Mouse (Mus musculus) MEL (cell line): ENCODE results near the gene Nphp4.

Experiments
- CHD2 ChIP-seq: IDR thresholded peaks from 2 replicates; pipeline ENCODE4 v1.6.1; 2011; ENCODE audit warnings: low read length, improper control_type of control experiment
- CTCF ChIP-seq, 3 experiments: IDR thresholded peaks in 2 of 3; conservative IDR thresholded peaks in 1 of 3; 2 replicates each; pipeline ENCODE4 v1.5.1; 2011 to 2012; ENCODE audit warnings: low read length in 3 of 3, low read depth in 2 of 3, mild to moderate bottlenecking in 2 of 3, improper control_type of control experiment in 1 of 3, inconsistent platforms in 1 of 3, mixed read lengths in 1 of 3, moderate library complexity in 1 of 3; ENCODE audit not compliant: control insufficient read depth in 1 of 3, insufficient read depth in 1 of 3, poor library complexity in 1 of 3, severe bottlenecking in 1 of 3
- EP300 ChIP-seq, 2 experiments: IDR thresholded peaks; 2 replicates each; pipeline ENCODE4 v1.6.1; 2011; ENCODE audit warnings: improper control_type of control experiment in 2 of 2, low read length in 2 of 2, low read depth in 1 of 2, mild to moderate bottlenecking in 1 of 2
- MAFK ChIP-seq: IDR thresholded peaks from 2 replicates; pipeline ENCODE4 v1.6.1; 2011; ENCODE audit warnings: low read depth, mild to moderate bottlenecking, low read length, improper control_type of control experiment, borderline replicate concordance
- MAX ChIP-seq: IDR thresholded peaks from 2 replicates; pipeline ENCODE4 v1.6.1; 2011; ENCODE audit warnings: low read length, improper control_type of control experiment
- MEF2A ChIP-seq: IDR thresholded peaks from 2 replicates; pipeline ENCODE4 v1.6.1; 2014; ENCODE audit warnings: low read depth, mild to moderate bottlenecking, inconsistent platforms, low read length, improper control_type of control experiment; ENCODE audit not compliant: poor library complexity, insufficient replicate concordance, severe bottlenecking; ENCODE audit errors: extremely low read depth
- POLR2A ChIP-seq, 2 experiments: IDR thresholded peaks; 2 replicates each; pipeline ENCODE4 v1.6.1; 2011 to 2012; ENCODE audit warnings: low read length in 2 of 2, mild to moderate bottlenecking in 2 of 2, control low read depth in 1 of 2, improper control_type of control experiment in 1 of 2, low read depth in 1 of 2, moderate library complexity in 1 of 2; ENCODE audit not compliant: control insufficient read depth in 1 of 2, insufficient read depth in 1 of 2, poor library complexity in 1 of 2
- POLR2AphosphoS2 ChIP-seq: IDR thresholded peaks from 2 replicates; pipeline ENCODE4 v1.6.1; 2011; ENCODE audit warnings: low read length, improper control_type of control experiment
- SMC3 ChIP-seq: IDR thresholded peaks from 2 replicates; pipeline ENCODE4 v1.6.1; 2011; ENCODE audit warnings: low read depth, low read length, improper control_type of control experiment
- TAL1 ChIP-seq: IDR thresholded peaks from 2 replicates; pipeline ENCODE4 v1.6.1; 2012; ENCODE audit warnings: mild to moderate bottlenecking, inconsistent platforms, low read length, moderate library complexity, mixed read lengths
- UBTF ChIP-seq: IDR thresholded peaks from 2 replicates; pipeline ENCODE4 v1.6.1; 2012; ENCODE audit warnings: low read depth, mild to moderate bottlenecking, inconsistent platforms, low read length, improper control_type of control experiment, moderate library complexity, borderline replicate concordance; ENCODE audit not compliant: insufficient read depth
- USF1 ChIP-seq: IDR thresholded peaks from 2 replicates; pipeline ENCODE4 v1.6.1; 2014; ENCODE audit warnings: low read depth, mild to moderate bottlenecking, inconsistent platforms, low read length, improper control_type of control experiment, moderate library complexity
- ZC3H11A ChIP-seq: IDR thresholded peaks from 2 replicates; pipeline ENCODE4 v1.6.1; 2012; ENCODE audit warnings: low read depth, mild to moderate bottlenecking, inconsistent platforms, low read length, improper control_type of control experiment
- ZMIZ1 ChIP-seq: IDR thresholded peaks from 2 replicates; pipeline ENCODE4 v1.6.1; 2012; ENCODE audit warnings: low read depth, mild to moderate bottlenecking, inconsistent platforms, low read length, improper control_type of control experiment, moderate library complexity

DNA sequence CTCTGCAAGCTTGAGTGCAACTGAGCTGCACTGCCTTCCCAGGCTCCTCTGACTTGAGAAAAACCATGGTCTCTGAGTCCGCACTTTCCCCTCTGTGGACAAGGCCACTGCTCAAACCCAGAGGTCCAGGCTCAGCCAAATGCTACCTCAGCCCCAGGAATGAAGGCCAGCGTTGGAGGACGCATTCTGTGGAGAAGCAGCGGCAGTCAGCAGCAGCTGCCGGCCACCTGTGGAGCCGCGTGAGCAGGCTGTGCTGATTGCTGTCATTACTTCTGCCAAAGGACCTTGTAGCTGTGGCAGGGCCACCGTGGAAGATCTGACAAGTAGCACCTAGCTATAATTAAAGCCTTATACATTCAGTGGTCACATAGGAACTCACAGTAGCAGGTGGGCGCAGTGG, 56.4 kb downstream of the Nphp4 start:
- no peak for TF ChIP-seq CTCF (IDR thresholded peaks at IDR 0.05 in 2 of 3, conservative IDR thresholded peaks at IDR 0.05 in 1 of 3; ENCODE audit: control insufficient read depth in 1 of 3, insufficient read depth in 1 of 3, low read depth in 2 of 3, low read length in 3 of 3, poor library complexity in 1 of 3, severe bottlenecking in 1 of 3)
- no peak for TF ChIP-seq POLR2A (IDR thresholded peaks at IDR 0.05; ENCODE audit: control insufficient read depth in 1 of 2, insufficient read depth in 1 of 2, low read depth in 1 of 2, low read length in 2 of 2, poor library complexity in 1 of 2)
- TF ChIP-seq EP300 (IDR thresholded peaks at IDR 0.05; ENCODE audit: low read depth in 1 of 2, low read length in 2 of 2) = no peak
- TF ChIP-seq UBTF = no peak
- no peak for TF ChIP-seq POLR2AphosphoS2
- TF ChIP-seq CHD2 = no peak
- no peak for TF ChIP-seq USF1
- TF ChIP-seq ZMIZ1 = no peak
- TF ChIP-seq SMC3 = no peak
- TF ChIP-seq TAL1 = no peak
- TF ChIP-seq MAX = no peak
- no peak for TF ChIP-seq MAFK
- no peak for TF ChIP-seq MEF2A
- no peak for TF ChIP-seq ZC3H11A
